Mouse (Mus musculus): ENCODE measurements at regions not wholly inside any gene's neighbourhood (a gene's known extent, or its start where the extent isn't known, plus 50 kb on each side); places are given as distances from the start of the nearest gene placed in this dataset.

DNA sequence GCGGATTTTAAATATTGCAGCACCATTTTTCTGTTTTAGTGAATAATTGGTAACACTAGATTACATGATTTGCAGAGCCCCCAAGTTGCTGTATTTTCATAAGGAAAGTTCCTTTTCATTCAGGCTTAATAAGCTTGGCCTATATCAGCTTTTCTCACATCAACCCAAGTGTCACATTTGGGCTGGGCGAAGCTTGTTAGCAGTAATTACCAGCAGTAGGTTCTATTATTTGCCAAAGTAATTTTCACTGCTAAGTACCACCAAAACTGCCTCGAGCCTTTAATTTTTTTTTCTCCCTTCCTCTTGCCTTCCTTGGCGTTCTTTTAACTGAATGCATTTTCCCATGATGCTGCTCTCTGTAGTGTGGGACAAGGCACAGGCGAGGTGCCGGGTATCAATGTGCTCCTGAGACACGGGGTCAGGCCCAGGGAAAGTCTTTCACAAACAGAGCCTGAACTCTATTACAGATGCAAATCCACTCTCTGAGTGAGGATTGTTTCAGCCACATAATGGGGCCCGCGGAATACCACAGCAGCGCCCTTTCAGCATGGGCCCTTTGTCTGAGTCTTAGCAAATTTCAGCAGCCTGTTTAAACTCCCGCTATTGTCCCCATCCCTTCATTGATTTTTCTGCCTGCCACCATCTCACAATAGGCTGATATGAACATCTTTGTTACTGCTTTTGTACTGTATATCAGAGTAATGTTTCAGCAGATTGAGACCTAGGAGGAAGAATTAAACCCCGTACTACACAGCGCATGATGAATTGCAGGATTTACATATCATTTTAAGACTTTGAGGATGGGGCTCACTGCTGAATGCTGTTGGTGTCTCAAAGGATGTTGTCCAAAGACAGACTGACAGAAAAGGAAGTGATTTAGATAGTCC is 205.1 kb upstream of the Epha3 start:
- Histone ChIP-seq H3K27me3 (ENCODE audit: control insufficient read depth, insufficient read depth, insufficient read length) (no peaks in the 10 kb centered on the region), H3K79me2 (ENCODE audit: control insufficient read depth, insufficient read depth) (no peaks in the 10 kb centered on the region), H3ac (ENCODE audit: control insufficient read depth, insufficient read length, low read depth) (no peak overlapping the region), H3K36me3 (ENCODE audit: control insufficient read depth, insufficient read depth) (no peaks in the 10 kb centered on the region), H3K4me3 (ENCODE audit: insufficient read depth, poor library complexity, severe bottlenecking) (no peak overlapping the region), H3K79me3 (ENCODE audit: low read depth) (no peaks in the 10 kb centered on the region)
- TF ChIP-seq MYOD1 (IDR thresholded peaks at IDR 0.05; ENCODE audit: control insufficient read depth, insufficient read length, low read depth) = no peak
- TF ChIP-seq CEBPB (IDR thresholded peaks at IDR 0.05; ENCODE audit: low read depth) = no peak
- TF ChIP-seq MAX (IDR thresholded peaks at IDR 0.05) = no peak
- TF ChIP-seq FOSL1 (IDR thresholded peaks at IDR 0.05; ENCODE audit: insufficient read depth, low read length, poor library complexity, severe bottlenecking) = no peak

DNA sequence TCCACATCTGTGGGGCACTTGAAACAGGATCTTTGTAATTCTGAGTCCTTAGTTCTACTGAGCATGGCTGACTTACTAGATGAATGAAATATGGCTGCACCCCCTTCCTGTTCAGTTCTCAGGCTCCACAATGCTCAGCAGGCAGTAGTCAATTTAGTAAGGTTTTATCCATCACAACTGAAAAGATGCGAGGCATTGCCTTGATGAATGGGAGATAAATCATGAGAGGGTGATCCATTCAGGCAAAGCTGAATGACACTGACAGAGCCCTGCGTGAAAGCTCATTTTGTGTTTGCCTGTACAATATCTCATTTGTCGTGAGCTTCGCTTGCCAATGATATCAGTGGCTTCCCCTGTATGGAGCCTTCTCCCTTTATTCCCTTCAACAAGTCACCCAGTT is 198.6 kb upstream of the Epha3 start:
- no peaks in the 10 kb centered on the region for H3K36me3 ChIP-seq (ENCODE audit: control insufficient read depth, insufficient read depth)
- no peak for TF ChIP-seq USF1 (IDR thresholded peaks at IDR 0.05; ENCODE audit: low read depth)
- no peak for TF ChIP-seq MYOG (IDR thresholded peaks at IDR 0.05; ENCODE audit: control insufficient read depth, extremely low read depth, insufficient read length)
- TF ChIP-seq FOSL1 (IDR thresholded peaks at IDR 0.05; ENCODE audit: insufficient read depth, low read length, poor library complexity, severe bottlenecking) = no peak
- no peak for TF ChIP-seq CEBPB (IDR thresholded peaks at IDR 0.05; ENCODE audit: low read depth)
- no peak for TF ChIP-seq MAX (IDR thresholded peaks at IDR 0.05)
- TF ChIP-seq MYOD1 (IDR thresholded peaks at IDR 0.05; ENCODE audit: control insufficient read depth, insufficient read length, low read depth) = no peak
- TF ChIP-seq CTCF (IDR thresholded peaks at IDR 0.05; ENCODE audit: control insufficient read depth, insufficient read depth, insufficient read length) = no peak
- no peaks in the 10 kb centered on the region for H3K79me2 ChIP-seq (ENCODE audit: control insufficient read depth, insufficient read depth)
- no peaks in the 10 kb centered on the region for H3K27me3 ChIP-seq (ENCODE audit: control insufficient read depth, insufficient read depth, insufficient read length)
- H3K4me3 ChIP-seq (ENCODE audit: insufficient read depth, poor library complexity, severe bottlenecking) = no peak overlapping the region
- no peak overlapping the region for H3ac ChIP-seq (ENCODE audit: control insufficient read depth, insufficient read length, low read depth)
- no peaks in the 10 kb centered on the region for H3K79me3 ChIP-seq (ENCODE audit: low read depth)

- H3ac ChIP-seq (ENCODE audit: control insufficient read depth, insufficient read length, low read depth) = no peak overlapping the region
- no peaks in the 10 kb centered on the region for H3K36me3 ChIP-seq (ENCODE audit: control insufficient read depth, insufficient read depth)
- H3K79me2 ChIP-seq (ENCODE audit: control insufficient read depth, insufficient read depth) = no peaks in the 10 kb centered on the region
- no peaks in the 10 kb centered on the region for H3K27me3 ChIP-seq (ENCODE audit: control insufficient read depth, insufficient read depth, insufficient read length)
- no peak overlapping the region for H3K4me3 ChIP-seq (ENCODE audit: insufficient read depth, poor library complexity, severe bottlenecking)
- no peak for TF ChIP-seq CEBPB (IDR thresholded peaks at IDR 0.05; ENCODE audit: low read depth)
- no peak for TF ChIP-seq USF1 (IDR thresholded peaks at IDR 0.05; ENCODE audit: low read depth)
- TF ChIP-seq MYOD1 (IDR thresholded peaks at IDR 0.05; ENCODE audit: control insufficient read depth, insufficient read length, low read depth) = no peak
- TF ChIP-seq FOSL1 (IDR thresholded peaks at IDR 0.05; ENCODE audit: insufficient read depth, low read length, poor library complexity, severe bottlenecking) = no peak
- TF ChIP-seq MYOG (IDR thresholded peaks at IDR 0.05; ENCODE audit: control insufficient read depth, extremely low read depth, insufficient read length) = no peak
- TF ChIP-seq MAX (IDR thresholded peaks at IDR 0.05) = no peak
- no peak for TF ChIP-seq CTCF (IDR thresholded peaks at IDR 0.05; ENCODE audit: control insufficient read depth, insufficient read depth, insufficient read length)
- no peaks in the 10 kb centered on the region for H3K79me3 ChIP-seq (ENCODE audit: low read depth)
Measured at GRCm38 (mm10) chr16:64058712-64059111, 194.7 kb upstream of the Epha3 start.

DNA sequence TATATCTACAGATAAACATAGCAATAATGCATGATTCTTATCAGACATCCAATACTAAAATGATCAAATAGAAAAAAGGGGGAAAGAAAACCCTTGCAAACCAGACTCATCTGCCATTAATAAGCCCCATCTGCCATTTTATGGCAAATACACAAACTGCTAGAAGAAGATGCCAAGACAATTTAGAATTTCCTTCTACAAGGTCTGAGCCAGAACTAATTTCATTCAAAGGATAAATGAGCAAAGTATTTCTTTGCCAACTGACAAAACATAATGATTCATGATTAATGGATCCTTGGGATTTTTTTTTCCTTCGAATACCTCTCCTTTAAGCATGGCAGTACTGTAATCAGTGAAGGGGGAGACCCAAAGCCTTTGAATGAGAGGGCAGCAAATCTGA is 190.4 kb upstream of the Epha3 start:
- Histone ChIP-seq H3ac (ENCODE audit: control insufficient read depth, insufficient read length, low read depth) (no peak overlapping the region), H3K27me3 (ENCODE audit: control insufficient read depth, insufficient read depth, insufficient read length) (no peaks in the 10 kb centered on the region), H3K79me3 (ENCODE audit: low read depth) (no peaks in the 10 kb centered on the region), H3K79me2 (ENCODE audit: control insufficient read depth, insufficient read depth) (no peaks in the 10 kb centered on the region), H3K36me3 (ENCODE audit: control insufficient read depth, insufficient read depth) (no peaks in the 10 kb centered on the region), H3K4me3 (ENCODE audit: insufficient read depth, poor library complexity, severe bottlenecking) (no peak overlapping the region)
- TF ChIP-seq MAX (IDR thresholded peaks at IDR 0.05) = no peak

GRCm38 (mm10) chr16:64048026-64048425 is 184.1 kb upstream of the Epha3 start:
- H3K36me3 ChIP-seq (ENCODE audit: control insufficient read depth, insufficient read depth) = no peaks in the 10 kb centered on the region
- no peak overlapping the region for H3K4me3 ChIP-seq (ENCODE audit: insufficient read depth, poor library complexity, severe bottlenecking)
- H3K79me2 ChIP-seq (ENCODE audit: control insufficient read depth, insufficient read depth) = no peaks in the 10 kb centered on the region
- TF ChIP-seq CEBPB (IDR thresholded peaks at IDR 0.05; ENCODE audit: low read depth) (no peak), MYOG (IDR thresholded peaks at IDR 0.05; ENCODE audit: control insufficient read depth, extremely low read depth, insufficient read length) (no peak), USF1 (IDR thresholded peaks at IDR 0.05; ENCODE audit: low read depth) (no peak), FOSL1 (IDR thresholded peaks at IDR 0.05; ENCODE audit: insufficient read depth, low read length, poor library complexity, severe bottlenecking) (no peak), MYOD1 (IDR thresholded peaks at IDR 0.05; ENCODE audit: control insufficient read depth, insufficient read length, low read depth) (no peak), CTCF (IDR thresholded peaks at IDR 0.05; ENCODE audit: control insufficient read depth, insufficient read depth, insufficient read length) (no peak), MAX (IDR thresholded peaks at IDR 0.05) (no peak)
- H3K27me3 ChIP-seq (ENCODE audit: control insufficient read depth, insufficient read depth, insufficient read length) = no peaks in the 10 kb centered on the region
- H3ac ChIP-seq (ENCODE audit: control insufficient read depth, insufficient read length, low read depth) = no peak overlapping the region
- no peaks in the 10 kb centered on the region for H3K79me3 ChIP-seq (ENCODE audit: low read depth)

- H3ac ChIP-seq (ENCODE audit: control insufficient read depth, insufficient read length, low read depth) = no peak overlapping the region
- no peaks in the 10 kb centered on the region for H3K79me3 ChIP-seq (ENCODE audit: low read depth)
- no peaks in the 10 kb centered on the region for H3K36me3 ChIP-seq (ENCODE audit: control insufficient read depth, insufficient read depth)
- H3K4me3 ChIP-seq (ENCODE audit: insufficient read depth, poor library complexity, severe bottlenecking) = no peak overlapping the region
- TF ChIP-seq MYOG (IDR thresholded peaks at IDR 0.05; ENCODE audit: control insufficient read depth, extremely low read depth, insufficient read length) (no peak), FOSL1 (IDR thresholded peaks at IDR 0.05; ENCODE audit: insufficient read depth, low read length, poor library complexity, severe bottlenecking) (no peak), CTCF (IDR thresholded peaks at IDR 0.05; ENCODE audit: control insufficient read depth, insufficient read depth, insufficient read length) (no peak), MYOD1 (IDR thresholded peaks at IDR 0.05; ENCODE audit: control insufficient read depth, insufficient read length, low read depth) (no peak), CEBPB (IDR thresholded peaks at IDR 0.05; ENCODE audit: low read depth) (no peak), USF1 (IDR thresholded peaks at IDR 0.05; ENCODE audit: low read depth) (no peak)
- no peaks in the 10 kb centered on the region for H3K27me3 ChIP-seq (ENCODE audit: control insufficient read depth, insufficient read depth, insufficient read length)
- no peaks in the 10 kb centered on the region for H3K79me2 ChIP-seq (ENCODE audit: control insufficient read depth, insufficient read depth)
Measured at GRCm38 (mm10) chr16:64033049-64033448, 169.1 kb upstream of the Epha3 start.

All from C2C12 (cell line).